Mouse (Mus musculus): ENCODE data around the gene Mpi. TPM values are rescaled to one million over a fixed set of nuclear protein-coding genes. Genes with fewer than 3 reads are reported as not detected.

Gene Mpi
- total RNA-seq, 4 experiments from 2014 or later = 35.5 to 66.3 (median 46.1) TPM

- DNase-seq = no peak
These were observed 30.3 kb downstream of the Mpi start for GRCm38 (mm10) chr9:57522114-57522860.

GRCm38 (mm10) chr9:57521056-57521911, 31.3 kb downstream of the Mpi start, which contains the start of gene Cox5a:
Gene Cox5a (plus strand): TSS chr9:57521274.
- peak; percentile 90 for DNase-seq

GRCm38 (mm10) chr9:57520375-57521055, 32.0 kb downstream of the Mpi start:
- DNase-seq = no peak

GRCm38 (mm10) chr9:57517113-57517512, 35.5 kb downstream of the Mpi start:
- no peak for DNase-seq

- DNase-seq = no peak
These were observed 42.0 kb downstream of the Mpi start for GRCm38 (mm10) chr9:57510577-57510976.

- DNase-seq = peak; percentile 74
These were observed 46.9 kb downstream of the Mpi start for GRCm38 (mm10) chr9:57505700-57506099.

- DNase-seq = no peak
These were observed 47.7 kb downstream of the Mpi start for GRCm38 (mm10) chr9:57504891-57505290.

GRCm38 (mm10) chr9:57504381-57504700, 48.2 kb downstream of the Mpi start:
- peak; percentile 34 for DNase-seq

GRCm38 (mm10) chr9:57503622-57504380, 48.8 kb downstream of the Mpi start, which contains the start of gene Rpp25:
Gene Rpp25 (plus strand): TSS chr9:57504026.
- peak; percentile 60 for DNase-seq

GRCm38 (mm10) chr9:57502911-57503621, 49.5 kb downstream of the Mpi start:
- no peak for DNase-seq

GRCm38 (mm10) chr9:57501861-57502260, 50.7 kb downstream of the Mpi start:
- DNase-seq = no peak

GRCm38 (mm10) chr9:57501452-57501851, 51.1 kb downstream of the Mpi start:
- no peak for DNase-seq

- no peak for DNase-seq
These were observed 54.0 kb downstream of the Mpi start for GRCm38 (mm10) chr9:57498536-57498935.

- no peak for DNase-seq
These were observed 55.3 kb downstream of the Mpi start for GRCm38 (mm10) chr9:57497236-57497635.

- DNase-seq = no peak
These were observed 57.6 kb downstream of the Mpi start for GRCm38 (mm10) chr9:57494970-57495369.

Other genes starting within 250 kb of the Mpi start
- 10 to 100 TPM; 20.8 to 35.1 (median 25.2) TPM for gene Ppcdc, start 112.6 kb downstream of the Mpi start, total RNA-seq (2022)
- 10 to 100 TPM; 12.4 to 30.5 (median 21.9) TPM for gene Scamp5, start 84.7 kb downstream of the Mpi start, total RNA-seq (2022)
- 1 to 10 TPM; 3.8 to 9.1 (median 5.3) TPM for gene Rpp25, start 48.7 kb downstream of the Mpi start, total RNA-seq (2022)
- gene Cox5a, start 31.5 kb downstream of the Mpi start, total RNA-seq (2022) = 100 to 1,000 TPM; 236 to 400 (median 335) TPM
- 10 to 100 TPM; 25.5 to 34.9 (median 31.0) TPM for gene Fam219b, start 15.2 kb downstream of the Mpi start, total RNA-seq (2022)
- gene Scamp2, start 8.2 kb upstream of the Mpi start, total RNA-seq (2022) = 10 to 100 TPM; 62.3 to 78.5 (median 71.9) TPM
- gene Ulk3, start 36.7 kb upstream of the Mpi start, total RNA-seq (2022) = 10 to 100 TPM; 10.8 to 33.3 (median 19.5) TPM
- gene Cplx3, start 53.5 kb upstream of the Mpi start, total RNA-seq (2022) = not detected
- gene Lman1l, start 68.0 kb upstream of the Mpi start, total RNA-seq (2022) = not detected
- gene Csk, start 100.9 kb upstream of the Mpi start, total RNA-seq (2022) = 100 to 1,000 TPM in 1 of 4 experiments, 10 to 100 TPM in 3; 78.2 to 121 (median 82.4) TPM
- gene Cyp1a2, start 130.9 kb upstream of the Mpi start, total RNA-seq (2022) = under 1 TPM in 2 of 4 experiments, not detected in 2; 0.19 to 0.49 TPM
- under 1 TPM in 2 of 4 experiments, not detected in 2; 0.11 to 0.49 TPM for gene Cyp1a1, start 135.2 kb upstream of the Mpi start, total RNA-seq (2022)
- gene Edc3, start 155.8 kb upstream of the Mpi start, total RNA-seq (2022) = 10 to 100 TPM; 10.4 to 11.4 (median 10.8) TPM
- gene Clk3, start 213.1 kb upstream of the Mpi start, total RNA-seq (2022) = 10 to 100 TPM; 75.3 to 83.3 (median 78.5) TPM

All from adrenal gland, adult 8-10 months (tissue).